Mouse (Mus musculus) thymus, adult 2 months (tissue): ENCODE results near the gene Apbb2. TPM values are rescaled to one million over a fixed set of nuclear protein-coding genes. Genes with fewer than 3 reads are reported as not detected.

ENCODE experiments used
- DNase-seq: peaks from one replicate; pipeline ENCODE4 v3.0.0; 2021
- H3K27ac ChIP-seq: fragments of 200-500 bp; 2 replicates; pipeline ENCODE4 v1.5.1; 2012; ENCODE audit warnings: low read length, control low read depth; ENCODE audit not compliant: control insufficient read depth, insufficient read depth
- H3K27me3 ChIP-seq: fragments of 200-500 bp; 2 replicates; pipeline ENCODE4 v1.6.1; 2012; ENCODE audit warnings: mild to moderate bottlenecking, low read length, moderate library complexity, mixed read lengths; ENCODE audit not compliant: control insufficient read depth, insufficient read depth
- H3K36me3 ChIP-seq: fragments of 200-500 bp; 2 replicates; pipeline ENCODE4 v1.6.1; 2012; ENCODE audit warnings: mild to moderate bottlenecking, low read length, moderate library complexity; ENCODE audit not compliant: control insufficient read depth, insufficient read depth
- H3K4me1 ChIP-seq: fragments of 200-500 bp; replicated peaks from 2 replicates; pipeline ENCODE4 v1.6.1; 2012; ENCODE audit warnings: low read length; ENCODE audit not compliant: control insufficient read depth, insufficient read depth
- H3K4me3 ChIP-seq: fragments of 200-500 bp; 2 replicates; pipeline ENCODE4 v1.5.1; 2012; ENCODE audit warnings: mild to moderate bottlenecking, low read length, control low read depth, moderate library complexity; ENCODE audit not compliant: control insufficient read depth, insufficient read depth
- CTCF ChIP-seq: fragments of 200-500 bp; IDR thresholded peaks from 2 replicates; pipeline ENCODE4 v1.5.1; 2012; ENCODE audit warnings: mild to moderate bottlenecking, control low read depth, low read length, moderate library complexity, borderline replicate concordance; ENCODE audit not compliant: control insufficient read depth, poor library complexity, insufficient read depth; ENCODE audit errors: extremely low read depth
- POLR2A ChIP-seq: fragments of 200-500 bp; IDR thresholded peaks from 2 replicates; pipeline ENCODE4 v1.6.1; 2012; ENCODE audit warnings: mild to moderate bottlenecking, low read length, control low read depth, moderate library complexity; ENCODE audit not compliant: control insufficient read depth, poor library complexity, insufficient read depth; ENCODE audit errors: extremely low read depth
- WGBS: fragments of 180-500 bp; shearing (Covaris S2); methylation state at CpG from one replicate; pipeline ENCODE4 v1.1.7; 2018; 5-methylcytosine and 5-hydroxymethylcytosine counted together
- polyA plus RNA-seq: library from polyadenylated mRNA; depleted of rRNA; stranded (reverse); fragments of >200 nt; gene quantifications from 2 replicates; pipeline ENCODE4 v1.2.3, GENCODE M21; 2012

The Apbb2 gene
- polyA plus RNA-seq, 1 experiment = 2.6 TPM

DNA sequence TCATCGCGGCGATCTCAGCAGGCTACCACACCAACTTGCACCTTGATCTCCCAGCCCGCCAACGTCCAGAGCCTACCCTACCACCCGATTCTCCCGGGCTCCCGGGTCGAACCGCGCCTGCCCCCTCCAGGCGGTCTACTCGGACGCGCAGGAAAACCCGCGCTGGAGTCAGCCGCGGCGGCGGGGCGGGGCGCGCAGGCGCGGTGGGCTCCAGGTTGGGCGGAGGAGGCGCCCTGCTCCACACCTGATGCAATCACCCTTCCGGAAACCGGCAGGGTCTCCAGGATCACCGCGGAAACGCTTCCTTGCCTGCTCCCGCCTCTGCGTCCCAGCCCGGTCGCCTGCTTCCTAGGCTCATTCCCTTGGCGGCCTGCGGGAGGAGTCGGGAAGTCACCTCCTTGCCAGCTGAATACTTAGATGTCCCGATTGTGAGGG lies 1.6 kb upstream of the Apbb2 start:
- Histone ChIP-seq H3K4me1 (peaks cover 12% of the 10 kb centered on the region), H3K4me3 (peak overlapping the region; percentile 43), H3K27me3 (no peaks in the 10 kb centered on the region; the same call in 1 of the 2 replicates), H3K36me3 (no peaks in the 10 kb centered on the region), H3K27ac (no peak overlapping the region)
- DNase-seq = peak; percentile 79
- WGBS = 1% methylated on average over 41 of the region's 41 CpGs
- 0 out of 2 replicates have a peak, but pooled peaks have one; percentile 29 for TF ChIP-seq POLR2A
- peak; percentile 71; the same call in 1 of the 2 replicates for TF ChIP-seq CTCF

DNA sequence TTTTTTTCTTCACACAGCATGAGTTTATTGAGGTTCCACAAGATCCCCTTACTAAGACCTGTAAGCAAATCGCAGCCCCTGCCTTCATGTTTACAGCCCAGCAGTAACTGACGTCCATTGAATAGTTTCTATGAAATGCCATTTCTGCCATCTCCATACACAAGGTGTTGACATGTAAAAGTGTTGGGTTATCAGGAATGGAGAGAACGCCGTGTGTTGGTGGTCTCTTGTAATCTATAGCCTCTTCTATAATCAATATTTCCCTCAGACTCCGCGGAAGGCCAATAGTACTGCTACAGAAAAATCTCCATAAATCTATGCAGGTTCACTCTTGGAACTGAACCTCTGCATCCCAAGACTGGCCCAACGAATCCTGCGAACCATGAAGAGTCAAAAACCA lies 1.1 kb upstream of the Apbb2 start:
- peaks cover 12% of the 10 kb centered on the region for H3K4me1 ChIP-seq
- H3K27ac ChIP-seq = no peak overlapping the region
- no peak for DNase-seq
- no peak for TF ChIP-seq CTCF
- TF ChIP-seq POLR2A = no peak
- H3K36me3 ChIP-seq = no peaks in the 10 kb centered on the region
- H3K27me3 ChIP-seq = no peaks in the 10 kb centered on the region; the same call in 1 of the 2 replicates
- H3K4me3 ChIP-seq = peak overlapping the region; percentile 43; the same call in 1 of the 2 replicates
- WGBS = 51% methylated on average over 8 of the region's 8 CpGs

- H3K27ac ChIP-seq = no peak overlapping the region
- H3K36me3 ChIP-seq = no peaks in the 10 kb centered on the region
- no peak for DNase-seq
- H3K4me1 ChIP-seq = peaks cover 12% of the 10 kb centered on the region
- WGBS = 45% methylated on average over 11 of the region's 11 CpGs
- TF ChIP-seq CTCF (no peak), POLR2A (no peak)
- H3K4me3 ChIP-seq = no peak overlapping the region
- H3K27me3 ChIP-seq = no peaks in the 10 kb centered on the region; the same call in 1 of the 2 replicates
Observed at GRCm38 (mm10) chr5:66619195-66619594, 611 bp upstream of the Apbb2 start.

DNA sequence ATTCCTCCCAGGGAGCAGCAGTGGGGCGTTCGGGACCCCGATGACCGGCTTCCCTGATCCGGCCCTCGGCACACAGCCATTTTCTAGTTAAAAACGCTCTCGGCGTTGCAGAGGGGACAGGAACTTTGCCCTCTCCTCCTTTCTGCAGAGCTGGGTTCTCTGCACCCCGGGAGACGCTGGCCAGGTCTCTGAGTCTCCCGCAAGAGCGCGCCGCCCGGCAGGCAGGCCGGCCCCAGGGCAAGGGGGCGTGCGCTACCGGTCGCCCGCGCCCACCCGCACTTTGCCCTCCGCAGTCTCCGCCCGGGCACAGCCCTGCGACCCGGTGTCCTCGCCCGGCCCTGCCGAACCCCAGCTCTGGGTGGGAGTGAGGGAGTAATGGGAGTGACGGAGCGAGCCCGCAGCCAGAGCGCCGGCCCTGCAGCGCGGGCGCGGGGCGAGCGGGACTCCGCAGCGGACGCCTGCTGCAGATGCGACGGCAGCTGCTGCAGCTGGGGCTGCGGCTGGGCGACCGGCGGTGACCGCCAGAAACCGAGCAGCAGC lies 593 bp downstream of the Apbb2 start:
- TF ChIP-seq POLR2A (no peak), CTCF (no peak)
- H3K36me3 ChIP-seq = no peaks in the 10 kb centered on the region
- H3K27ac ChIP-seq = no peak overlapping the region
- WGBS = under 1% methylated on average over 54 of the region's 54 CpGs
- H3K27me3 ChIP-seq = no peaks in the 10 kb centered on the region; the same call in 1 of the 2 replicates
- H3K4me1 ChIP-seq = peaks cover 12% of the 10 kb centered on the region
- peak; percentile 16 for DNase-seq
- peak overlapping the region; percentile 93 for H3K4me3 ChIP-seq

DNA sequence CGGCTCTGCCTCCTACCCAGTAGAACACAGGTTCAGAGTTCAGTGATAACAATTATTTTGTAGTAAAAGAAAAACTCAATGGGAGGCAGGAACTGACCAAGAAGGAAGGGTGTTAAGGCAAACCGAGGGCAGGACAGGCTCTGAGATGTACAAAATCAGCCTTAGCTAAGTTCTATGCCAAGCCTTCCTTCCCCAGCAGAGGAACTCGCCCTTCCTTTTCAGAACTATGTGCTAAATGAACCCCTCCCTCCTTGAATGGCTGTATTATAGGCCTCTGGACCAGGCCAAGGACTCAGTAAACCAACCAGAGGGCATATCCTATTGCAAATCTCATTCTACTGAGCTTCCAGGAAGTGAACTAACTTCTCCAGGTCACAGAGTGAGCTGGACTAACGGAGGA lies 3.6 kb downstream of the Apbb2 start:
- no peak for TF ChIP-seq CTCF
- no peak for TF ChIP-seq POLR2A
- Histone ChIP-seq H3K36me3 (no peaks in the 10 kb centered on the region), H3K27me3 (no peaks in the 10 kb centered on the region; the same call in 1 of the 2 replicates), H3K4me1 (peaks cover 6% of the 10 kb centered on the region), H3K27ac (no peak overlapping the region), H3K4me3 (no peak overlapping the region)
- WGBS = 91% methylated on average over 4 of the region's 4 CpGs
- no peak for DNase-seq

- 27% methylated on average over 3 of the region's 3 CpGs for WGBS
- H3K27me3 ChIP-seq = no peaks in the 10 kb centered on the region; the same call in 1 of the 2 replicates
- no peaks in the 10 kb centered on the region for H3K36me3 ChIP-seq
- H3K4me1 ChIP-seq = peaks cover 5% of the 10 kb centered on the region; the same call in 1 of the 2 replicates
- H3K27ac ChIP-seq = no peak overlapping the region
- no peak for DNase-seq
- no peak for TF ChIP-seq POLR2A
- no peak for TF ChIP-seq CTCF
- no peak overlapping the region for H3K4me3 ChIP-seq
Observed at GRCm38 (mm10) chr5:66613725-66614124, 4.9 kb downstream of the Apbb2 start.
